Mouse (Mus musculus): ENCODE results near the gene Ntrk1. TPM values are rescaled to one million over a fixed set of nuclear protein-coding genes. Genes with fewer than 3 reads are reported as not detected.
"Not testable (repeated sequence)": the region's sequence is repeated elsewhere in the genome, so short reads cannot be mapped to it uniquely, and the experiment has no call there.

The Ntrk1 gene
- total RNA-seq (2021): not detected
- long read RNA-seq, experiment 1: 0 reads
- long read RNA-seq, experiment 2: 0 reads

DNA sequence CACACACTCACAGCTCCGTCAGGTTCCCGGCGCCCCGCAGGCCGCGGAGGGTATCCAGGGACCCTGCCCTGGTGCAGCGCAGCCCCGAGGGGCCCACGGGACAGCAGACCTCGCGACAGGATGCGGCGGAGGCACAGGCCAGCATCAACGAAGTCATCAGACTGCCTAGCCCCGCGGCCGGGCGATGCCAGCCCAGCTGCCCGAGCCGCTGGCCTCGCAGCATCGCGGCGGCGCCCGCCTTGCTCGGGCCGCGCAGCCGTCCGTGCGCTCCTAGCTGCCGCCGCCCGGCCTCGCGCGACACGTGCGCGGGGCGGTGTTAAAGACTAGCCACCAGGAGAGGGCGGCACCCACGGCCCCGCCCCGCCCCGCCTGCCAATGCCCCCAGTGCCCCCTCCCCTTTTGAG is at the start of gene Ntrk1:
Gene Ntrk1, minus strand, starts transcription at position 241 of the 404 bp plus-strand sequence.
- DNase-seq: no peak
- intact Hi-C loops (cut with DNase I; ENCODE audit: low total_unique reads): no loop called here

GRCm38 (mm10) chr3:87840858-87841257 is 45.9 kb upstream of the Ntrk1 start:
- intact Hi-C loops (cut with DNase I; ENCODE audit: low total_unique reads): loop anchor here (5.0 kb wide), 1 partner anchor 69 kb away; no protein-coding TSS in a partner anchor
- DNase-seq: no peak

- DNase-seq: peak; percentile 67
- intact Hi-C loops (cut with DNase I; ENCODE audit: low total_unique reads): no loop called here
These were observed 43.7 kb upstream of the Ntrk1 start for GRCm38 (mm10) chr3:87838622-87839021.

DNA sequence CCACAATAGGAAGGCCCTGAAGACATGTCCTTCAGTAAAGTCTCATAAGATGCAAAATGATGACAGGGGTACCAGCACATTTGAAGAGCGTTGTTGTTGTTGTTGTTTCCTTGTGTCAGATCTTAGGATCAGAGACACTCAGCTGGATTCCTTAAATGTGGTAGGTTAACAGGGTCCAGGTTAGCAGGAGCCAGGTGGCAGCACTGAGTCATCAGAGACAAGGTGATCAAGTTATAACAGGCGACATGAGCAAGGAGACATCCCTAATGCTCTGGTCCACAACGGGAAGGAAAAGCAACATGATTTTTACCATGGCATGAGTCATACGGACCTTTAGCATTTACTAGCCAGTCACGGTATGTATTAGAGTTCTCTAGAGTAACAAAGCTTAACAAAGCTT is 38.5 kb upstream of the Ntrk1 start:
- no peak for DNase-seq
- intact Hi-C loops (cut with DNase I; ENCODE audit: low total_unique reads): no loop called here

GRCm38 (mm10) chr3:87832109-87832859 is 37.3 kb upstream of the Ntrk1 start:
- no peak for DNase-seq
- intact Hi-C loops (cut with DNase I; ENCODE audit: low total_unique reads): no loop called here

- no peak for DNase-seq
- intact Hi-C loops (cut with DNase I; ENCODE audit: low total_unique reads): no loop called here
These were observed 34.1 kb upstream of the Ntrk1 start for GRCm38 (mm10) chr3:87829025-87829424.

DNA sequence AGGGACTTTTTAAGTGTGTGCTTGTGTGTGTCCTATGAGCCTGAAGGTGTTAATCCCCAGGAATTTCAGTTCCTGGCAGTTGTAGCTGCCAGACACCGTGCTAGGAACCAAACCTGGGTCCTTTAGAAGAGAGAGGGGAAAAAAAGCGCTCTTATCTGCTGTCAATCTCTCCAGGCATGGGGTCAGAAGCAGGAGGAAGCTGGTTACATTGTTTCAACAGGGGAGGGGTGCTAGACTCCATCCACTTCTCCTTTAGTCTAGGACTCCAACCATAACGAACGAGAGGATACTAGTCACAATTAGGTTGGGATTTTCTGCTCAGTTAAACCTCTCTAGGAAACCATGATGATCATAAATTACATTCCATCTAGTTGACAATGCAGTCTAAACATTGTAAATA is 33.5 kb upstream of the Ntrk1 start:
- DNase-seq: no peak
- intact Hi-C loops (cut with DNase I; ENCODE audit: low total_unique reads): no loop called here

GRCm38 (mm10) chr3:87824206-87824605 is 29.2 kb upstream of the Ntrk1 start, which contains the start of gene Pear1:
Gene Pear1, minus strand, starts transcription at chr3:87824306.
- intact Hi-C loops (cut with DNase I; ENCODE audit: low total_unique reads); DNase-seq: not testable (repeated sequence)

DNA sequence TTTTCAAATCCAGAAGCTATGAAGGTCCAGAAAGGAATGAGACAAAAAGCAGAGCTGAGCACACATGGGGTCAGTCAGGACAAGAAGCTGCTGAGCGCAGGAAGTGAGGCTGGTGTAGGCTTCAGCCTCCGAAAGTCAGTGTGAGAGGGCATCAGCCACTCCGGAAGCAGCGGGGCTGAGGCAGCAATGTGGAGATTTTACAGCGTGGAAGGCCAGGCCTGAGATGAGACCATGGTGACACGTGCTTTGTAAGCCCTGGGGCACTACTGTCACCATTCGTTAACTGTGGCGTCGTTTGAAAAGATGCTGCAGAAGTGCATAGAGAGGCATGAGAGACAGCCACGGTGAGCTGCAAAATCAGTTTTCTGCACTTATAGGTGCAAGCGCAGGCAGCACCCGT is 23.3 kb upstream of the Ntrk1 start:
- intact Hi-C loops (cut with DNase I; ENCODE audit: low total_unique reads): loop anchor here (10.0 kb wide), 1 partner anchor 63 kb away; no protein-coding TSS in a partner anchor
- DNase-seq: no peak

GRCm38 (mm10) chr3:87816646-87817093 is 21.7 kb upstream of the Ntrk1 start:
- DNase-seq: peak; percentile 73
- intact Hi-C loops (cut with DNase I; ENCODE audit: low total_unique reads): loop anchor here (10.0 kb wide), 1 partner anchor 62 kb away; no protein-coding TSS in a partner anchor

DNA sequence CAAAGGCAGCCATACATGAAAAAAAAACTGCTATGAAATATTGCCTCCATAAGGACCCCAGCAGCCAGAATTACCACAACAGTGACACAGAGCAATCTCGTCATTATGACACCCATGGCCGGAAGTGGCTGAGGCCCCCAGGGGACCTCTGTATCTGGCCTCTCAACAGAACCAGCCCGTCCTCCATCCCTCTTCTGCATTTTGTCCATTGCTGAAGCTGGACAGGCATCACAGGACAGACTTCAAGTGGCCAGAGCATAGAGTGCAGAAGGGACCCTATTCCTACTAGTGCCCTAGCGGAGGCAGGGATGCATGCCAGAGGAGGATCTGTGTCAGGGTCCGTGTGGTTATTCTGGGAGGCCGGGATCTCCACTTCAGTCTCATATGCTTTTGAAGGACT is 21.2 kb upstream of the Ntrk1 start:
- no peak for DNase-seq
- intact Hi-C loops (cut with DNase I; ENCODE audit: low total_unique reads): loop anchor here (10.0 kb wide), 1 partner anchor 61 kb away; no protein-coding TSS in a partner anchor

- peak; percentile 34 for DNase-seq
- intact Hi-C loops (cut with DNase I; ENCODE audit: low total_unique reads): loop anchor here (10.0 kb wide), 1 partner anchor 58 kb away; no protein-coding TSS in a partner anchor
These were observed 17.9 kb upstream of the Ntrk1 start for GRCm38 (mm10) chr3:87812873-87813272.

- intact Hi-C loops (cut with DNase I; ENCODE audit: low total_unique reads): loop anchor here (10.0 kb wide), 1 partner anchor 58 kb away; no protein-coding TSS in a partner anchor
These were observed 17.5 kb upstream of the Ntrk1 start for GRCm38 (mm10) chr3:87812413-87812812.

GRCm38 (mm10) chr3:87811297-87811696 is 16.3 kb upstream of the Ntrk1 start:
- DNase-seq: no peak
- intact Hi-C loops (cut with DNase I; ENCODE audit: low total_unique reads): loop anchor here (10.0 kb wide), 1 partner anchor 56 kb away; no protein-coding TSS in a partner anchor

More at GRCm38 (mm10) chr3:87812413-87812812, 17.5 kb upstream of the Ntrk1 start:
- no peak for DNase-seq

GRCm38 (mm10) chr3:87809322-87809962 is 14.5 kb upstream of the Ntrk1 start:
- intact Hi-C loops (cut with DNase I; ENCODE audit: low total_unique reads): no loop called here
- no peak for DNase-seq

- DNase-seq: no peak
- intact Hi-C loops (cut with DNase I; ENCODE audit: low total_unique reads): no loop called here
These were observed 9.2 kb upstream of the Ntrk1 start for GRCm38 (mm10) chr3:87804038-87804677.

GRCm38 (mm10) chr3:87801681-87802080 is 6.7 kb upstream of the Ntrk1 start:
- intact Hi-C loops (cut with DNase I; ENCODE audit: low total_unique reads): no loop called here
- no peak for DNase-seq

- peak; percentile 61 for DNase-seq
- intact Hi-C loops (cut with DNase I; ENCODE audit: low total_unique reads): no loop called here
These were observed 1.9 kb upstream of the Ntrk1 start, which contains the start of gene Insrr for GRCm38 (mm10) chr3:87796736-87797334. Gene Insrr, plus strand, starts transcription at chr3:87796951.

Measured in gastrocnemius, postnatal 14 days (tissue).